Mouse (Mus musculus): ENCODE measurements around the gene Mrs2. TPM values are rescaled to one million over a fixed set of nuclear protein-coding genes. Genes with fewer than 3 reads are reported as not detected.
"Not testable (repeated sequence)": the region's sequence is repeated elsewhere in the genome, so short reads cannot be mapped to it uniquely, and the experiment has no call there.

Gene Mrs2
- polyA plus RNA-seq, 1 experiment from 2014 or later, result 23.3 TPM

GRCm38 (mm10) chr13:24999538-24999937 lies 20.6 kb downstream of the Mrs2 start:
- Histone ChIP-seq H3K4me1 (replicated peaks; ENCODE audit: control insufficient read depth, insufficient read depth, low read length) (no peaks in the 10 kb centered on the region), H3K9ac (ENCODE audit: low read length) (no peak overlapping the region), H3K27me3 (replicated peaks; ENCODE audit: control insufficient read depth, insufficient read depth, low read length) (no peaks in the 10 kb centered on the region), H3K27ac (ENCODE audit: low read depth) (no peak overlapping the region), H3K4me3 (ENCODE audit: low read depth, low read length) (no peak overlapping the region), H3K36me3 (ENCODE audit: control insufficient read depth, insufficient read depth, low read length) (peaks cover 76% of the 10 kb centered on the region), H3K9me3 (ENCODE audit: control insufficient read depth, low read length) (no peaks in the 10 kb centered on the region), H3K4me2 (ENCODE audit: low read length) (no peak overlapping the region)
- WGBS, result 68% methylated on average over 2 of the region's 2 CpGs
- no peak for DNase-seq (ENCODE audit: low spot score)
- ATAC-seq (replicated peaks; ENCODE audit: low FRiP score, low TSS enrichment, low read depth), result peak; percentile 74; the same call in 1 of the 2 replicates

GRCm38 (mm10) chr13:24993160-24993559 lies 27.0 kb downstream of the Mrs2 start:
- 14% methylated on average over 2 of the region's 2 CpGs for WGBS
- Histone ChIP-seq H3K27ac (ENCODE audit: low read depth) (peak overlapping the region; percentile 68), H3K9ac (ENCODE audit: low read length) (no peak overlapping the region; the same call in 1 of the 2 replicates), H3K36me3 (ENCODE audit: control insufficient read depth, insufficient read depth, low read length) (peaks cover 71% of the 10 kb centered on the region), H3K4me3 (ENCODE audit: low read depth, low read length) (no peak overlapping the region), H3K9me3 (ENCODE audit: control insufficient read depth, low read length) (no peaks in the 10 kb centered on the region), H3K4me1 (replicated peaks; ENCODE audit: control insufficient read depth, insufficient read depth, low read length) (peaks cover 6% of the 10 kb centered on the region), H3K27me3 (replicated peaks; ENCODE audit: control insufficient read depth, insufficient read depth, low read length) (no peaks in the 10 kb centered on the region), H3K4me2 (ENCODE audit: low read length) (no peak overlapping the region)
- ATAC-seq (replicated peaks; ENCODE audit: low FRiP score, low TSS enrichment, low read depth) (no peak; the same call in 1 of the 2 replicates), DNase-seq (ENCODE audit: low spot score) (no peak)

- no peaks in the 10 kb centered on the region for H3K9me3 ChIP-seq (ENCODE audit: control insufficient read depth, low read length)
- DNase-seq (ENCODE audit: low spot score), result no peak
- H3K4me2 ChIP-seq (ENCODE audit: low read length), result no peak overlapping the region
- no peak overlapping the region for H3K27ac ChIP-seq (ENCODE audit: low read depth)
- ATAC-seq (replicated peaks; ENCODE audit: low FRiP score, low TSS enrichment, low read depth), result no peak
- H3K27me3 ChIP-seq (replicated peaks; ENCODE audit: control insufficient read depth, insufficient read depth, low read length), result no peaks in the 10 kb centered on the region
- peaks cover 6% of the 10 kb centered on the region for H3K4me1 ChIP-seq (replicated peaks; ENCODE audit: control insufficient read depth, insufficient read depth, low read length)
- peaks cover 30% of the 10 kb centered on the region for H3K36me3 ChIP-seq (ENCODE audit: control insufficient read depth, insufficient read depth, low read length)
- 81% methylated on average over 6 of the region's 6 CpGs for WGBS
- no peak overlapping the region for H3K4me3 ChIP-seq (ENCODE audit: low read depth, low read length)
- no peak overlapping the region for H3K9ac ChIP-seq (ENCODE audit: low read length)
Observed at GRCm38 (mm10) chr13:24989006-24989405, 31.2 kb downstream of the Mrs2 start.

- Histone ChIP-seq H3K4me3 (ENCODE audit: low read depth, low read length) (no peak overlapping the region), H3K4me2 (ENCODE audit: low read length) (no peak overlapping the region), H3K36me3 (ENCODE audit: control insufficient read depth, insufficient read depth, low read length) (peaks cover 28% of the 10 kb centered on the region), H3K4me1 (replicated peaks; ENCODE audit: control insufficient read depth, insufficient read depth, low read length) (peaks cover 4% of the 10 kb centered on the region), H3K9ac (ENCODE audit: low read length) (no peak overlapping the region), H3K27ac (ENCODE audit: low read depth) (no peak overlapping the region), H3K9me3 (ENCODE audit: control insufficient read depth, low read length) (no peaks in the 10 kb centered on the region), H3K27me3 (replicated peaks; ENCODE audit: control insufficient read depth, insufficient read depth, low read length) (no peaks in the 10 kb centered on the region)
- 44% methylated on average over 7 of the region's 7 CpGs for WGBS
- peak; percentile 65; the same call in 1 of the 2 replicates for ATAC-seq (replicated peaks; ENCODE audit: low FRiP score, low TSS enrichment, low read depth)
- peak; percentile 62 for DNase-seq (ENCODE audit: low spot score)
Observed at GRCm38 (mm10) chr13:24988391-24988790, 31.8 kb downstream of the Mrs2 start.

- Histone ChIP-seq H3K36me3 (ENCODE audit: control insufficient read depth, insufficient read depth, low read length) (peaks cover 12% of the 10 kb centered on the region), H3K4me2 (ENCODE audit: low read length) (no peak overlapping the region), H3K9ac (ENCODE audit: low read length) (no peak overlapping the region), H3K27me3 (replicated peaks; ENCODE audit: control insufficient read depth, insufficient read depth, low read length) (no peaks in the 10 kb centered on the region), H3K4me3 (ENCODE audit: low read depth, low read length) (no peak overlapping the region), H3K9me3 (ENCODE audit: control insufficient read depth, low read length) (no peaks in the 10 kb centered on the region), H3K27ac (ENCODE audit: low read depth) (no peak overlapping the region), H3K4me1 (replicated peaks; ENCODE audit: control insufficient read depth, insufficient read depth, low read length) (no peaks in the 10 kb centered on the region)
- ATAC-seq (replicated peaks; ENCODE audit: low FRiP score, low TSS enrichment, low read depth) (no peak), DNase-seq (ENCODE audit: low spot score) (no peak)
- 72% methylated on average over 2 of the region's 2 CpGs for WGBS
Observed at GRCm38 (mm10) chr13:24985435-24985834, 34.7 kb downstream of the Mrs2 start.

- Histone ChIP-seq H3K4me3 (ENCODE audit: low read depth, low read length) (no peak overlapping the region), H3K9me3 (ENCODE audit: control insufficient read depth, low read length) (no peaks in the 10 kb centered on the region), H3K4me2 (ENCODE audit: low read length) (no peak overlapping the region), H3K4me1 (replicated peaks; ENCODE audit: control insufficient read depth, insufficient read depth, low read length) (no peaks in the 10 kb centered on the region), H3K27ac (ENCODE audit: low read depth) (no peak overlapping the region), H3K36me3 (ENCODE audit: control insufficient read depth, insufficient read depth, low read length) (no peaks in the 10 kb centered on the region), H3K27me3 (replicated peaks; ENCODE audit: control insufficient read depth, insufficient read depth, low read length) (no peaks in the 10 kb centered on the region), H3K9ac (ENCODE audit: low read length) (no peak overlapping the region)
- DNase-seq (ENCODE audit: low spot score), result no peak
- ATAC-seq (replicated peaks; ENCODE audit: low FRiP score, low TSS enrichment, low read depth), result no peak
- WGBS, result 77% methylated on average over 6 of the region's 6 CpGs
Observed at GRCm38 (mm10) chr13:24981031-24981430, 39.1 kb downstream of the Mrs2 start.

- Histone ChIP-seq H3K4me2 (ENCODE audit: low read length) (no peak overlapping the region), H3K27ac (ENCODE audit: low read depth) (no peak overlapping the region), H3K9ac (ENCODE audit: low read length) (no peak overlapping the region), H3K4me1 (replicated peaks; ENCODE audit: control insufficient read depth, insufficient read depth, low read length) (no peaks in the 10 kb centered on the region), H3K4me3 (ENCODE audit: low read depth, low read length) (no peak overlapping the region), H3K36me3 (ENCODE audit: control insufficient read depth, insufficient read depth, low read length) (no peaks in the 10 kb centered on the region), H3K27me3 (replicated peaks; ENCODE audit: control insufficient read depth, insufficient read depth, low read length) (no peaks in the 10 kb centered on the region), H3K9me3 (ENCODE audit: control insufficient read depth, low read length) (no peaks in the 10 kb centered on the region)
- DNase-seq (ENCODE audit: low spot score) (no peak), ATAC-seq (replicated peaks; ENCODE audit: low FRiP score, low TSS enrichment, low read depth) (no peak)
- 87% methylated on average over 5 of the region's 5 CpGs for WGBS
Observed at GRCm38 (mm10) chr13:24977820-24978342, 42.3 kb downstream of the Mrs2 start.

- H3K4me3 ChIP-seq (ENCODE audit: low read depth, low read length), result no peak overlapping the region
- no peak for ATAC-seq (replicated peaks; ENCODE audit: low FRiP score, low TSS enrichment, low read depth)
- no peaks in the 10 kb centered on the region for H3K27me3 ChIP-seq (replicated peaks; ENCODE audit: control insufficient read depth, insufficient read depth, low read length)
- H3K27ac ChIP-seq (ENCODE audit: low read depth), result no peak overlapping the region
- H3K4me2 ChIP-seq (ENCODE audit: low read length), result no peak overlapping the region
- no peak overlapping the region for H3K9ac ChIP-seq (ENCODE audit: low read length)
- H3K9me3 ChIP-seq (ENCODE audit: control insufficient read depth, low read length), result no peaks in the 10 kb centered on the region
- no peaks in the 10 kb centered on the region for H3K36me3 ChIP-seq (ENCODE audit: control insufficient read depth, insufficient read depth, low read length)
- 78% methylated on average over 4 of the region's 4 CpGs for WGBS
- no peaks in the 10 kb centered on the region for H3K4me1 ChIP-seq (replicated peaks; ENCODE audit: control insufficient read depth, insufficient read depth, low read length)
- no peak for DNase-seq (ENCODE audit: low spot score)
Observed at GRCm38 (mm10) chr13:24976384-24976783, 43.8 kb downstream of the Mrs2 start.

- not testable (repeated sequence) for H3K36me3 ChIP-seq (ENCODE audit: control insufficient read depth, insufficient read depth, low read length); DNase-seq (ENCODE audit: low spot score); H3K9ac ChIP-seq (ENCODE audit: low read length); H3K27ac ChIP-seq (ENCODE audit: low read depth); H3K9me3 ChIP-seq (ENCODE audit: control insufficient read depth, low read length); H3K4me2 ChIP-seq (ENCODE audit: low read length); H3K4me3 ChIP-seq (ENCODE audit: low read depth, low read length); ATAC-seq (replicated peaks; ENCODE audit: low FRiP score, low TSS enrichment, low read depth); H3K4me1 ChIP-seq (replicated peaks; ENCODE audit: control insufficient read depth, insufficient read depth, low read length); H3K27me3 ChIP-seq (replicated peaks; ENCODE audit: control insufficient read depth, insufficient read depth, low read length)
- 86% methylated on average over 3 of the region's 3 CpGs for WGBS
Observed at GRCm38 (mm10) chr13:24971776-24972175, 48.4 kb downstream of the Mrs2 start.
